Mouse (Mus musculus): ENCODE measurements at regions not wholly inside any gene's neighbourhood (a gene's known extent, or its start where the extent isn't known, plus 50 kb on each side); places are given as distances from the start of the nearest gene placed in this dataset.
"Not testable (repeated sequence)": the region's sequence is repeated elsewhere in the genome, so short reads cannot be mapped to it uniquely, and the experiment has no call there.

- Histone ChIP-seq H3K27me3 (ENCODE audit: control insufficient read depth, insufficient read depth, low read length) (no peaks in the 10 kb centered on the region), H3K27ac (replicated peaks; ENCODE audit: low read depth, low read length) (no peak overlapping the region), H3K4me1 (ENCODE audit: control insufficient read depth, insufficient read depth, low read length) (no peaks in the 10 kb centered on the region), H3K36me3 (replicated peaks; ENCODE audit: control insufficient read depth, insufficient read depth, low read depth, low read length) (no peaks in the 10 kb centered on the region), H3K9ac (replicated peaks; ENCODE audit: low read length) (no peak overlapping the region), H3K4me3 (ENCODE audit: low read depth, low read length) (no peak overlapping the region), H3K4me2 (ENCODE audit: low read depth, low read length) (no peak overlapping the region), H3K9me3 (replicated peaks; ENCODE audit: control insufficient read depth, low read length) (no peaks in the 10 kb centered on the region)
- DNase-seq (ENCODE audit: low spot score): peak; percentile 56
- no peak for ATAC-seq (replicated peaks; ENCODE audit: insufficient number of reproducible peaks, low FRiP score, low TSS enrichment, low read depth)
Observed at GRCm38 (mm10) chr1:164744955-164745608, 51.4 kb upstream of the Dpt start.

DNA sequence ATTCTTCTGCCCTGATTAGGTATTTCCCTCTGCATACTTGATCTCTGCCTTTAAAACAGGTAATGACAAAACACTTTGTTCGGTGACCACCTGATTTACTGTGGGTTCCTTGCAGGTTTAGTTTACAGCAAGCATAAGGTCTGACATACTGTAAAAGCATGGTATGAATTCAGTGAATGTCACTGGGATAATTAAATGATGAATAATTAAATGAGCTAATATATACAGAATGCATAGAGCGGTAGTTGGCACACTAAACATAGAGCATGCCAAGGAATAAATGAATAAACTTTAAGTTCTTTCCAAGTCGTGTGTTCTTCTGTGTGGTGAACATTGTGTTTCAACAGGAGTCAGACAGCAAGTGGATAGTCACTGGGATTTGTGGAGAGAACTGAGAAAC is 51.9 kb upstream of the Dpt start:
- Histone ChIP-seq H3K9me3 (replicated peaks; ENCODE audit: control insufficient read depth, low read length) (no peaks in the 10 kb centered on the region), H3K4me1 (ENCODE audit: control insufficient read depth, insufficient read depth, low read length) (no peaks in the 10 kb centered on the region), H3K36me3 (replicated peaks; ENCODE audit: control insufficient read depth, insufficient read depth, low read depth, low read length) (no peaks in the 10 kb centered on the region), H3K27ac (replicated peaks; ENCODE audit: low read depth, low read length) (no peak overlapping the region), H3K27me3 (ENCODE audit: control insufficient read depth, insufficient read depth, low read length) (no peaks in the 10 kb centered on the region), H3K4me2 (ENCODE audit: low read depth, low read length) (no peak overlapping the region), H3K4me3 (ENCODE audit: low read depth, low read length) (no peak overlapping the region), H3K9ac (replicated peaks; ENCODE audit: low read length) (no peak overlapping the region)
- WGBS: 78% methylated on average over 3 of the region's 3 CpGs
- ATAC-seq (replicated peaks; ENCODE audit: insufficient number of reproducible peaks, low FRiP score, low TSS enrichment, low read depth) (no peak), DNase-seq (ENCODE audit: low spot score) (no peak)

GRCm38 (mm10) chr1:164742897-164743296 is 53.5 kb upstream of the Dpt start:
- not testable (repeated sequence) for ATAC-seq (replicated peaks; ENCODE audit: insufficient number of reproducible peaks, low FRiP score, low TSS enrichment, low read depth); H3K4me1 ChIP-seq (ENCODE audit: control insufficient read depth, insufficient read depth, low read length); H3K27ac ChIP-seq (replicated peaks; ENCODE audit: low read depth, low read length); H3K4me2 ChIP-seq (ENCODE audit: low read depth, low read length); H3K9ac ChIP-seq (replicated peaks; ENCODE audit: low read length); H3K9me3 ChIP-seq (replicated peaks; ENCODE audit: control insufficient read depth, low read length); H3K27me3 ChIP-seq (ENCODE audit: control insufficient read depth, insufficient read depth, low read length); H3K36me3 ChIP-seq (replicated peaks; ENCODE audit: control insufficient read depth, insufficient read depth, low read depth, low read length); DNase-seq (ENCODE audit: low spot score); H3K4me3 ChIP-seq (ENCODE audit: low read depth, low read length)
- 90% methylated on average over 8 of the region's 9 CpGs for WGBS

DNA sequence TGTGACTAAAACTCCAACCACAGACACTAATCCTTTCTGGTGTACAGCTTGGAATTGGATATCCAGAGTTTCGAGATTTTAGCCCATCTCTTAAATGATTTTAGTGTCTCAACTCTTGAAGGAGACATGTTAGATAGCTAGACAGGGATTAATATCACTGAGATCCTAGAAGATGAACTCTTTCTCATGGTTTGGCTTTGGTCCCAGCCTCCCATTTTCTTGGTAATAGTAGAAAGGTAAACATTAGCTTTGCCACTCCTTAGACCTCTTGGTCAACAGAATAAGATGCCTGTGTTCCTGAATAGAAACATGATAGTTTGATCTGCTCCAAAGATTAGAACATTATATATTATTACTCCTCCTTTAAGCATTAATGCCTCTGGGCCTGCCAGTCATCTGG is 60.8 kb upstream of the Dpt start:
- no peak overlapping the region for H3K9ac ChIP-seq (replicated peaks; ENCODE audit: low read length)
- no peak overlapping the region for H3K27ac ChIP-seq (replicated peaks; ENCODE audit: low read depth, low read length)
- H3K27me3 ChIP-seq (ENCODE audit: control insufficient read depth, insufficient read depth, low read length): no peaks in the 10 kb centered on the region
- H3K36me3 ChIP-seq (replicated peaks; ENCODE audit: control insufficient read depth, insufficient read depth, low read depth, low read length): no peaks in the 10 kb centered on the region
- WGBS: 71% methylated on average over 1 of the region's 1 CpGs
- no peak for ATAC-seq (replicated peaks; ENCODE audit: insufficient number of reproducible peaks, low FRiP score, low TSS enrichment, low read depth)
- no peaks in the 10 kb centered on the region for H3K4me1 ChIP-seq (ENCODE audit: control insufficient read depth, insufficient read depth, low read length)
- H3K9me3 ChIP-seq (replicated peaks; ENCODE audit: control insufficient read depth, low read length): no peaks in the 10 kb centered on the region
- no peak for DNase-seq (ENCODE audit: low spot score)
- H3K4me2 ChIP-seq (ENCODE audit: low read depth, low read length): no peak overlapping the region
- no peak overlapping the region for H3K4me3 ChIP-seq (ENCODE audit: low read depth, low read length)

GRCm38 (mm10) chr1:164733741-164734140 is 62.7 kb upstream of the Dpt start:
- H3K4me1 ChIP-seq (ENCODE audit: control insufficient read depth, insufficient read depth, low read length): no peaks in the 10 kb centered on the region
- no peak overlapping the region for H3K9ac ChIP-seq (replicated peaks; ENCODE audit: low read length)
- DNase-seq (ENCODE audit: low spot score) (no peak), ATAC-seq (replicated peaks; ENCODE audit: insufficient number of reproducible peaks, low FRiP score, low TSS enrichment, low read depth) (no peak)
- H3K4me3 ChIP-seq (ENCODE audit: low read depth, low read length): no peak overlapping the region
- no peaks in the 10 kb centered on the region for H3K9me3 ChIP-seq (replicated peaks; ENCODE audit: control insufficient read depth, low read length)
- no peaks in the 10 kb centered on the region for H3K36me3 ChIP-seq (replicated peaks; ENCODE audit: control insufficient read depth, insufficient read depth, low read depth, low read length)
- H3K4me2 ChIP-seq (ENCODE audit: low read depth, low read length): no peak overlapping the region
- H3K27ac ChIP-seq (replicated peaks; ENCODE audit: low read depth, low read length): no peak overlapping the region
- no peaks in the 10 kb centered on the region for H3K27me3 ChIP-seq (ENCODE audit: control insufficient read depth, insufficient read depth, low read length)
- WGBS: 86% methylated on average over 3 of the region's 3 CpGs

GRCm38 (mm10) chr1:164722054-164722453 is 74.4 kb upstream of the Dpt start:
- H3K27ac ChIP-seq (replicated peaks; ENCODE audit: low read depth, low read length): no peak overlapping the region
- ATAC-seq (replicated peaks; ENCODE audit: insufficient number of reproducible peaks, low FRiP score, low TSS enrichment, low read depth): no peak
- WGBS: 6% methylated on average over 1 of the region's 1 CpGs

GRCm38 (mm10) chr1:164714905-164715304 is 81.5 kb upstream of the Dpt start:
- no peaks in the 10 kb centered on the region for H3K9me3 ChIP-seq (replicated peaks; ENCODE audit: control insufficient read depth, low read length)
- H3K4me3 ChIP-seq (ENCODE audit: low read depth, low read length): no peak overlapping the region
- no peak overlapping the region for H3K27ac ChIP-seq (replicated peaks; ENCODE audit: low read depth, low read length)
- no peaks in the 10 kb centered on the region for H3K4me1 ChIP-seq (ENCODE audit: control insufficient read depth, insufficient read depth, low read length)
- 80% methylated on average over 2 of the region's 2 CpGs for WGBS
- no peak for ATAC-seq (replicated peaks; ENCODE audit: insufficient number of reproducible peaks, low FRiP score, low TSS enrichment, low read depth)
- H3K27me3 ChIP-seq (ENCODE audit: control insufficient read depth, insufficient read depth, low read length): no peaks in the 10 kb centered on the region
- H3K4me2 ChIP-seq (ENCODE audit: low read depth, low read length): no peak overlapping the region
- H3K36me3 ChIP-seq (replicated peaks; ENCODE audit: control insufficient read depth, insufficient read depth, low read depth, low read length): no peaks in the 10 kb centered on the region
- H3K9ac ChIP-seq (replicated peaks; ENCODE audit: low read length): no peak overlapping the region
- no peak for DNase-seq (ENCODE audit: low spot score)

More at GRCm38 (mm10) chr1:164722054-164722453, 74.4 kb upstream of the Dpt start:
- Histone ChIP-seq H3K27me3 (ENCODE audit: control insufficient read depth, insufficient read depth, low read length) (no peaks in the 10 kb centered on the region), H3K9me3 (replicated peaks; ENCODE audit: control insufficient read depth, low read length) (no peaks in the 10 kb centered on the region), H3K4me2 (ENCODE audit: low read depth, low read length) (no peak overlapping the region), H3K36me3 (replicated peaks; ENCODE audit: control insufficient read depth, insufficient read depth, low read depth, low read length) (no peaks in the 10 kb centered on the region), H3K4me3 (ENCODE audit: low read depth, low read length) (no peak overlapping the region), H3K4me1 (ENCODE audit: control insufficient read depth, insufficient read depth, low read length) (no peaks in the 10 kb centered on the region), H3K9ac (replicated peaks; ENCODE audit: low read length) (no peak overlapping the region)
- no peak for DNase-seq (ENCODE audit: low spot score)

- Histone ChIP-seq H3K4me1 (ENCODE audit: control insufficient read depth, insufficient read depth, low read length) (no peaks in the 10 kb centered on the region), H3K9ac (replicated peaks; ENCODE audit: low read length) (no peak overlapping the region), H3K36me3 (replicated peaks; ENCODE audit: control insufficient read depth, insufficient read depth, low read depth, low read length) (no peaks in the 10 kb centered on the region), H3K27me3 (ENCODE audit: control insufficient read depth, insufficient read depth, low read length) (no peaks in the 10 kb centered on the region), H3K4me2 (ENCODE audit: low read depth, low read length) (no peak overlapping the region), H3K4me3 (ENCODE audit: low read depth, low read length) (no peak overlapping the region), H3K9me3 (replicated peaks; ENCODE audit: control insufficient read depth, low read length) (no peaks in the 10 kb centered on the region), H3K27ac (replicated peaks; ENCODE audit: low read depth, low read length) (no peak overlapping the region)
- no peak for DNase-seq (ENCODE audit: low spot score)
- 67% methylated on average over 4 of the region's 4 CpGs for WGBS
- ATAC-seq (replicated peaks; ENCODE audit: insufficient number of reproducible peaks, low FRiP score, low TSS enrichment, low read depth): no peak
Observed at GRCm38 (mm10) chr1:164713798-164714551, 82.5 kb upstream of the Dpt start.

All from embryonic facial prominence, embryonic 11.5 days (tissue).